Mouse (Mus musculus): Measurements from ENCODE around the gene Grip2. TPM values are rescaled to one million over a fixed set of nuclear protein-coding genes. Genes with fewer than 3 reads are reported as not detected.

Grip2 gene
- polyA plus RNA-seq (2015; fragmentation: Nextera tagmentation; extraction: Ambion mirVana), result 7.9 and 9.6 TPM in 2 replicates

DNA sequence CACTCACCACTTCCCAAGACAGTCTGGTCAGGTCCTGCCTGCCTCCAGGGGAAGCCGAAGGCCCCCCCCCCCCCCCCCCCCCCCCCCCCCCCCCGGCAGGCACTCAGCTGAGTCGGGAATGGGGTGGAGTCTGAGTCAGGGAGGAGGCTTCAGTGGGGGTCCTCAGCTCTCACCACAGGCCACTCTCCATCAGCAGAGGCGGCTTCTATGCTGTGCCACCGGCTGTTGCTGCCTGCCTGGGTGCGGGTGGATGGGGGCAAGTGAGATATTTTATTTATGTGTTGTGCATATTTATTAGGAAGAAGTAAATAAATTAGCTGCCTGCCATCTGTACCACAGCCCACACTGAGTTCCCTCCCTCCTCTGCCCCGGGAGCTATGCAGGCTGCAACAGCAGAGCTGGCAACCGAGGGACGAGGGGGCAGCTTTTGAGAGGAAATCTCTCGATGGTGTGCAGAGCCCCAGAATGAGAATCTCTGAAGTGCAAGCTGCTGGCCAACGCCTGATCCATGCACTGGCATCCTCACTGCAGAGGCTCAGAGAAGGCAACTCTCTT is at the start of gene Grip2:
Grip2 (minus strand) TSS at position 235 of the 555 bp plus-strand sequence.
- Histone ChIP-seq H3K9me3 (replicated peaks) (no peaks in the 10 kb centered on the region), H3K27ac (no peak within 1 kb of the TSS), H3K9ac (no peak within 1 kb of the TSS), H3K4me1 (replicated peaks) (no peaks in the 10 kb centered on the region), H3K27me3 (peaks cover 20% of the 10 kb centered on the region), H3K4me2 (no peak within 1 kb of the TSS), H3K4me3 (no peak within 1 kb of the TSS), H3K36me3 (no peaks in the 10 kb centered on the region)
- WGBS, result 48% methylated on average over 8 of the region's 11 CpGs
- no peak for ATAC-seq (replicated peaks; ENCODE audit: insufficient number of reproducible peaks, insufficient read depth, low FRiP score, low read depth)

- Histone ChIP-seq H3K36me3 (no peaks in the 10 kb centered on the region), H3K27me3 (no peaks in the 10 kb centered on the region), H3K27ac (no peak overlapping the region), H3K9me3 (replicated peaks) (no peaks in the 10 kb centered on the region), H3K4me1 (replicated peaks) (no peaks in the 10 kb centered on the region), H3K9ac (no peak overlapping the region), H3K4me3 (no peak overlapping the region), H3K4me2 (no peak overlapping the region)
- 48% methylated on average over 2 of the region's 2 CpGs for WGBS
- no peak for ATAC-seq (replicated peaks; ENCODE audit: insufficient number of reproducible peaks, insufficient read depth, low FRiP score, low read depth)
Measured at GRCm38 (mm10) chr6:91872781-91873180, 45.7 kb upstream of the Grip2 start.

DNA sequence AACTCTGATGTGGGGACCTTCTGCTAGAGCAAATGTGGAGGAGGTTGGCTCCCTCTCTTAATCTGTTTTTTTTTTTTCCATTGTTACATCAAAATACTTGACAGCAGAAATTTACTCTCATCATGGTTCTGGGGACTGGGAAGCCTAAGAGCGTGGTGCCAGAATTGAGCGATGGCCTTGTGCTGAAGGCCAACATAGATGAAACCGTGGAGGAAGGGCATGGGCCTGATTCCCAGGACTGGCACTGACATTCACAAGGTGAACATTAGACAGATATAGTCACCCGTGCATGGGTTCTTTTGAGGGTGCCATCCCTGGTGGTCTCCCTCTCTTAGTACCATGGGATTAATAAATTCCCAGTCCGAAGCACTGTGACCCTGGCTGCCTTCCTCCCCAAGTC is 41.0 kb upstream of the Grip2 start:
- no peak for ATAC-seq (replicated peaks; ENCODE audit: insufficient number of reproducible peaks, insufficient read depth, low FRiP score, low read depth)
- H3K36me3 ChIP-seq, result no peaks in the 10 kb centered on the region
- H3K4me2 ChIP-seq, result no peak overlapping the region
- H3K27me3 ChIP-seq, result 0 out of 2 replicates have a peak, but pooled peaks cover 8% of the 10 kb centered on the region
- no peaks in the 10 kb centered on the region for H3K4me1 ChIP-seq (replicated peaks)
- H3K9ac ChIP-seq, result no peak overlapping the region
- WGBS, result 87% methylated on average over 5 of the region's 5 CpGs
- no peak overlapping the region for H3K27ac ChIP-seq
- H3K4me3 ChIP-seq, result no peak overlapping the region
- H3K9me3 ChIP-seq (replicated peaks), result no peaks in the 10 kb centered on the region

DNA sequence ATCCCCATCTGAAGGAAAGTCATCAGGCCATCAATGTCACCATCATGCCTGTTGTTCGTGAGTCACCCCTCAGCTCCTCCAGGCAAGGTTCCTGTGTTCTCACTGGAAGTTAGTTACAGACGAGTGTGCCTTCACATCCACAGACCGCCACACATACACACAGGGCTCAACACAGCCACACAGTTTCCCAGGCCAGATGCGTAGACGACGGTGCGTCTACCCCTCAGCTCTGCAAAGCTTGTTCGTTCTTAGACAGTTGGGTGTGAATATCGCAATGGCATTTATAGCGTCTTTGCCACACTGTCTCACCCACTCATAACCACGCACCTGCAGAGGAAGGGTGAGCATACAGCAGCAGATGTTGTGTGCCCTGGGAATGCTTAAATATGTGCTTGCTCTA is 38.6 kb upstream of the Grip2 start:
- WGBS, result 82% methylated on average over 11 of the region's 11 CpGs
- no peak for ATAC-seq (replicated peaks; ENCODE audit: insufficient number of reproducible peaks, insufficient read depth, low FRiP score, low read depth)
- Histone ChIP-seq H3K9ac (no peak overlapping the region), H3K9me3 (replicated peaks) (no peaks in the 10 kb centered on the region), H3K4me1 (replicated peaks) (no peaks in the 10 kb centered on the region), H3K27me3 (0 out of 2 replicates have a peak, but pooled peaks cover 8% of the 10 kb centered on the region), H3K4me3 (no peak overlapping the region), H3K27ac (no peak overlapping the region), H3K4me2 (no peak overlapping the region), H3K36me3 (no peaks in the 10 kb centered on the region)

GRCm38 (mm10) chr6:91864595-91864994 is 37.5 kb upstream of the Grip2 start:
- Histone ChIP-seq H3K4me1 (replicated peaks) (no peaks in the 10 kb centered on the region), H3K4me3 (no peak overlapping the region), H3K4me2 (no peak overlapping the region), H3K27me3 (0 out of 2 replicates have a peak, but pooled peaks cover 8% of the 10 kb centered on the region), H3K9ac (no peak overlapping the region), H3K36me3 (no peaks in the 10 kb centered on the region), H3K27ac (no peak overlapping the region), H3K9me3 (replicated peaks) (no peaks in the 10 kb centered on the region)
- 67% methylated on average over 5 of the region's 5 CpGs for WGBS
- no peak for ATAC-seq (replicated peaks; ENCODE audit: insufficient number of reproducible peaks, insufficient read depth, low FRiP score, low read depth)

DNA sequence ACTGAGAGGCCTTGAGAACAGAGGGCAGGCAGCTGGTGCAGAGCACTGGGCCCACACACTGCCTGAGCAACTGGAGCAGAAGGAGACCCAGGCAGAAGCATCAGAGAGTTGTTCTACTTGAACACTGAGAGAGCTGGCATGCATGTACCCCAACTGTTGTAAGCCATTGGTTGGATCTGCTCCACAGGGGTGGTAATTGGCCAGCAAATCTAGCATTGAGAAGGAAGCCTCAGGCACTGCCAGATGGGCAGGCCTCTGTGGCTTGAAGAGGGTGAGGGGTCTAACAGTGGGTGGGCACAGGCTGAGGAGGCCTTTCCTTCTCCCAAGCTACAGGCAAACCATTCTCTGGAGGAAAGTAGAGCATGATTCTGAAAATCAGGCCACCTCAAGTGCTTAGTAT is 35.8 kb upstream of the Grip2 start:
- H3K9me3 ChIP-seq (replicated peaks), result no peaks in the 10 kb centered on the region
- ATAC-seq (replicated peaks; ENCODE audit: insufficient number of reproducible peaks, insufficient read depth, low FRiP score, low read depth), result no peak

GRCm38 (mm10) chr6:91858339-91858738 is 31.3 kb upstream of the Grip2 start:
- no peak for ATAC-seq (replicated peaks; ENCODE audit: insufficient number of reproducible peaks, insufficient read depth, low FRiP score, low read depth)
- H3K4me1 ChIP-seq (replicated peaks), result no peaks in the 10 kb centered on the region
- H3K4me2 ChIP-seq, result no peak overlapping the region
- H3K9ac ChIP-seq, result no peak overlapping the region
- H3K36me3 ChIP-seq, result no peaks in the 10 kb centered on the region
- 50% methylated on average over 5 of the region's 5 CpGs for WGBS
- H3K4me3 ChIP-seq, result no peak overlapping the region
- peaks cover 22% of the 10 kb centered on the region for H3K27me3 ChIP-seq
- no peak overlapping the region for H3K27ac ChIP-seq
- H3K9me3 ChIP-seq (replicated peaks), result no peaks in the 10 kb centered on the region

More for the DNA sequence above, 35.8 kb upstream of the Grip2 start:
- H3K4me2 ChIP-seq, result no peak overlapping the region
- no peak overlapping the region for H3K4me3 ChIP-seq
- H3K36me3 ChIP-seq, result no peaks in the 10 kb centered on the region
- no peaks in the 10 kb centered on the region for H3K4me1 ChIP-seq (replicated peaks)
- H3K27me3 ChIP-seq, result 0 out of 2 replicates have a peak, but pooled peaks cover 8% of the 10 kb centered on the region
- H3K9ac ChIP-seq, result no peak overlapping the region
- no peak overlapping the region for H3K27ac ChIP-seq

GRCm38 (mm10) chr6:91852550-91852949 is 25.5 kb upstream of the Grip2 start:
- no peak overlapping the region for H3K9ac ChIP-seq
- ATAC-seq (replicated peaks; ENCODE audit: insufficient number of reproducible peaks, insufficient read depth, low FRiP score, low read depth), result no peak
- H3K4me3 ChIP-seq, result no peak overlapping the region
- H3K4me1 ChIP-seq (replicated peaks), result no peaks in the 10 kb centered on the region
- no peak overlapping the region for H3K4me2 ChIP-seq
- WGBS, result 3% methylated on average over 2 of the region's 2 CpGs
- H3K9me3 ChIP-seq (replicated peaks), result no peaks in the 10 kb centered on the region
- peaks cover 35% of the 10 kb centered on the region for H3K27me3 ChIP-seq
- no peak overlapping the region for H3K27ac ChIP-seq
- no peaks in the 10 kb centered on the region for H3K36me3 ChIP-seq

GRCm38 (mm10) chr6:91843628-91844153 is 16.6 kb upstream of the Grip2 start:
- peak overlapping the region; percentile 92 for H3K4me2 ChIP-seq
- peak overlapping the region; percentile 52 for H3K4me3 ChIP-seq
- H3K9me3 ChIP-seq (replicated peaks), result no peaks in the 10 kb centered on the region
- H3K27me3 ChIP-seq, result peaks cover 87% of the 10 kb centered on the region
- H3K36me3 ChIP-seq, result no peaks in the 10 kb centered on the region
- 4% methylated on average over 66 of the region's 69 CpGs for WGBS
- no peak overlapping the region for H3K9ac ChIP-seq
- peaks cover 10% of the 10 kb centered on the region for H3K4me1 ChIP-seq (replicated peaks)
- ATAC-seq (replicated peaks; ENCODE audit: insufficient number of reproducible peaks, insufficient read depth, low FRiP score, low read depth), result no peak
- H3K27ac ChIP-seq, result no peak overlapping the region

DNA sequence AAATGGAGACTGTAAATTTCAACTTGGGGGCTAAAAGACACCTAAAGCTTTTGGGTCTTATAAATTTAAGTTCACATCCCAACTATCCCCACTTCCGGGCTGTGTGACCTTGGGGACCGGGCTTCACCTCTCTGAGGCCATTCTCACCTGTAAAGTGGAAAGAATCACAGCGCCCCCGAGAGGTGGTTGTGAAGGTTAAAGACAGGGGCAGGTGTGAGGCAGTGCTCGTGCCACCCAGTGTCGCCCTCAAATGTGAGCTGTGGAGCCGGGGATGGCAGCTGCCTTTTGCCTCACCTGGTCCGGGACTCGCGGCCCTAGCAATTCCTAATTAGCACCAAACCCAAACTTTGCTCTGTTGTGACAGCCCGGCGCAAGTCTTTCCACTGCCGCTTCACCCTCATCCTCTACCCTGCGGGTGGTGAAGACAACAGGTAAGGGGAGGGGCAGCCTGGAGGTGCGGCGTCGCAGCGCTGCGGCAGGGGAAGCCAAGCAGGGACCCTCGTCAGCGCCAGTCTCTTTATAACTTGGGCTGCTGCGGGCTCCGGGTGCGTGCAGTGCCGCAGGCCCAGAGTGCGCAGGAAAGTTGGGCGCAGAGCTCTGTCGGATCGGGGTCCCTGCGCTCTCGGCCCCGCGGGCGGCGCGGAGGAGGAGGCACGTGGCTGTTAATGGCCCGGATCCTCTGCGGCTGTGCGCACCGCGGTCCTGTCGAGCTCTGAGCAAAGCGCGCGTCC is 16.0 kb upstream of the Grip2 start:
- 2% methylated on average over 44 of the region's 46 CpGs for WGBS
- H3K27me3 ChIP-seq, result peaks cover 88% of the 10 kb centered on the region
- no peaks in the 10 kb centered on the region for H3K36me3 ChIP-seq
- peak overlapping the region; percentile 92 for H3K4me2 ChIP-seq
- H3K9me3 ChIP-seq (replicated peaks), result no peaks in the 10 kb centered on the region
- H3K4me1 ChIP-seq (replicated peaks), result peaks cover 10% of the 10 kb centered on the region
- no peak for ATAC-seq (replicated peaks; ENCODE audit: insufficient number of reproducible peaks, insufficient read depth, low FRiP score, low read depth)
- H3K4me3 ChIP-seq, result peak overlapping the region; percentile 52
- no peak overlapping the region for H3K27ac ChIP-seq
- H3K9ac ChIP-seq, result no peak overlapping the region

DNA sequence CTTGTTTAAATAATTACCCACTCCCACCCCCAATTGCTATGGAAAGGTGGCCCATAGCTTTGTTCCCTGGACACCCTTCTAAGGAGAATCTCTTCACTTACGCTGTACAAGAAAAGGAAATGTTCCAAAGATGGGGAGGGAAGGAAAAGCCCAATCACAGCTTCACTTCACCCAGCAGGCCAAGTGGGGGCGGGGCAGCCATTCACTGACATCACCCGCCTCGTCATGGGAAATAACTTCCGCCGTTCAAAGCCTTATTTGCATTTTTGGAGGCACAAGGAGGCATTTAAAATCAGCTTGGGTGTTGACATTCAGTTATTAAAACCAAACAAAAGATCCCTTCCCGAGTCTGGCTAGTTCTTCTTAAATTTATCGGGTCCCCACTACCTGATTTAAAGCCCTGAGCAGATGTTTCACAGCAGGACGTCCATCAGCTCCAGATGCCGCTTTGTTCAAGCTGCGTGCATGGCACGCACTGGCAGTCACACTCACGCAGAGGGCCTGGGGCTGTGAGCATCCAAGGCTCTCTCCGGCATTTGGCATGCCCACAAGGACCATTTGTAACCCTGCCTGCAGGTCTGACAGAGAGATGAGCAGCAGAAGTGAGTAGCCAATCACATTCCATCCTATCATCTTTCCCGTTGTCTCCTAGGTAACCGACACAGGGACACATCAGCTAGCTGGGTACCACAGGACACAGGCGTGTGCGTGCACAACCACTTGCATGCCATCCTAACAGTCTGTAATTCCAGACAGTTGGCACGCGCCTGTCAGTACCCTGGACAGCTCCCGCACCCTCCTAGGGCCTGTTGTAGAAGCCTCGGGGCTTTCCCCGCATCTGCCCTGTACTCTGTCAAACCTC is 12.2 kb upstream of the Grip2 start:
- Histone ChIP-seq H3K9ac (no peak overlapping the region), H3K27me3 (peaks cover 69% of the 10 kb centered on the region), H3K9me3 (replicated peaks) (no peaks in the 10 kb centered on the region), H3K4me2 (no peak overlapping the region), H3K27ac (no peak overlapping the region), H3K4me1 (replicated peaks) (peaks cover 10% of the 10 kb centered on the region), H3K4me3 (no peak overlapping the region), H3K36me3 (no peaks in the 10 kb centered on the region)
- 13% methylated on average over 23 of the region's 23 CpGs for WGBS
- ATAC-seq (replicated peaks; ENCODE audit: insufficient number of reproducible peaks, insufficient read depth, low FRiP score, low read depth), result no peak; the same call in 1 of the 2 replicates
